Mouse (Mus musculus) bone marrow, adult 2 months (tissue): ENCODE measurements around the gene Ccdc83. TPM values are rescaled to one million over a fixed set of nuclear protein-coding genes. Genes with fewer than 3 reads are reported as not detected.
A peak's percentile ranks its signal among the peaks of the same experiment; 100 is the strongest.

Experiments used
- H3K27ac ChIP-seq: fragments of 200-500 bp; 2 replicates; pipeline ENCODE4 v1.5.1; 2012; ENCODE audit warnings: low read depth, mild to moderate bottlenecking, control low read depth, inconsistent platforms, low read length; ENCODE audit not compliant: control insufficient read depth, poor library complexity, insufficient read depth
- H3K4me1 ChIP-seq: fragments of 200-500 bp; 2 replicates; pipeline ENCODE4 v1.6.1; 2011; ENCODE audit warnings: low read length; ENCODE audit not compliant: control insufficient read depth, insufficient read depth
- H3K4me3 ChIP-seq: fragments of 200-500 bp; replicated peaks from 2 replicates; pipeline ENCODE3; 2011; ENCODE audit warnings: mild to moderate bottlenecking, low read depth, low read length, control low read depth; ENCODE audit not compliant: control insufficient read depth
- CTCF ChIP-seq: fragments of 200-500 bp; IDR thresholded peaks from 2 replicates; pipeline ENCODE4 v1.5.1; 2011; ENCODE audit warnings: low read length, control low read depth; ENCODE audit not compliant: control insufficient read depth, insufficient read depth
- POLR2A ChIP-seq: fragments of 200-500 bp; IDR thresholded peaks from 2 replicates; pipeline ENCODE4 v1.6.1; 2011; ENCODE audit warnings: low read depth, mild to moderate bottlenecking, control low read depth, low read length, borderline replicate concordance; ENCODE audit not compliant: control insufficient read depth
- WGBS: fragments of 180-500 bp; shearing (Covaris S2); methylation state at CpG from one replicate; pipeline ENCODE4 v1.1.7; 2018; 5-methylcytosine and 5-hydroxymethylcytosine counted together
- polyA plus RNA-seq: library from polyadenylated mRNA; stranded (reverse); fragments of >200 nt; gene quantifications from 2 replicates; pipeline ENCODE4 v1.2.4, GENCODE M21; 2011; ENCODE audit warnings: low replicate concordance; ENCODE audit not compliant: missing spikeins, insufficient read depth, insufficient read length

The Ccdc83 gene
- polyA plus RNA-seq: not detected in 2 replicates

- 11% methylated on average over 28 of the region's 28 CpGs for WGBS
- no peak within 1 kb of the TSS for H3K4me3 ChIP-seq
Observed at GRCm38 (mm10) chr7:90265289-90265970, at the start of gene Ccdc83. TSS of gene Ccdc83 (minus strand) at chr7:90265777.

GRCm38 (mm10) chr7:90313421-90313820 lies 47.8 kb upstream of the Ccdc83 start:
- 17% methylated on average over 3 of the region's 3 CpGs for WGBS
- Histone ChIP-seq H3K4me1 (no peaks in the 10 kb centered on the region; the same call in 1 of the 2 replicates), H3K4me3 (no peak overlapping the region), H3K27ac (no peak overlapping the region)
- TF ChIP-seq POLR2A (no peak), CTCF (no peak)

More at GRCm38 (mm10) chr7:90265289-90265970, at the start of gene Ccdc83:
- H3K27ac ChIP-seq: no peak within 1 kb of the TSS
- H3K4me1 ChIP-seq: no peaks in the 10 kb centered on the region
- no peak for TF ChIP-seq POLR2A
- TF ChIP-seq CTCF: peak; percentile 97

- Histone ChIP-seq H3K4me3 (no peak overlapping the region), H3K27ac (no peak overlapping the region), H3K4me1 (no peaks in the 10 kb centered on the region; the same call in 1 of the 2 replicates)
- TF ChIP-seq CTCF (no peak), POLR2A (no peak)
- 19% methylated on average over 7 of the region's 7 CpGs for WGBS
Observed at GRCm38 (mm10) chr7:90312151-90312883, 46.7 kb upstream of the Ccdc83 start.

- no peak for TF ChIP-seq POLR2A
- no peak for TF ChIP-seq CTCF
- 75% methylated on average over 6 of the region's 6 CpGs for WGBS
- H3K4me1 ChIP-seq: no peaks in the 10 kb centered on the region
- no peak overlapping the region for H3K27ac ChIP-seq
- no peak overlapping the region for H3K4me3 ChIP-seq
Observed at GRCm38 (mm10) chr7:90308003-90308402, 42.4 kb upstream of the Ccdc83 start.

GRCm38 (mm10) chr7:90306968-90307367 lies 41.4 kb upstream of the Ccdc83 start:
- TF ChIP-seq POLR2A: no peak
- no peak for TF ChIP-seq CTCF
- no peaks in the 10 kb centered on the region for H3K4me1 ChIP-seq
- WGBS: 75% methylated on average over 1 of the region's 1 CpGs

GRCm38 (mm10) chr7:90306079-90306478 lies 40.5 kb upstream of the Ccdc83 start:
- Histone ChIP-seq H3K27ac (no peak overlapping the region), H3K4me1 (no peaks in the 10 kb centered on the region), H3K4me3 (no peak overlapping the region)
- 64% methylated on average over 3 of the region's 3 CpGs for WGBS
- TF ChIP-seq POLR2A (no peak), CTCF (no peak)

More at GRCm38 (mm10) chr7:90306968-90307367, 41.4 kb upstream of the Ccdc83 start:
- Histone ChIP-seq H3K4me3 (no peak overlapping the region), H3K27ac (no peak overlapping the region)

GRCm38 (mm10) chr7:90302647-90303552 lies 37.3 kb upstream of the Ccdc83 start:
- no peak for TF ChIP-seq CTCF
- TF ChIP-seq POLR2A: no peak
- 3% methylated on average over 27 of the region's 27 CpGs for WGBS
- peak overlapping the region; percentile 29 for H3K4me3 ChIP-seq
- no peak overlapping the region for H3K27ac ChIP-seq
- H3K4me1 ChIP-seq: no peaks in the 10 kb centered on the region
